Mouse (Mus musculus): ENCODE measurements around the gene Phkb.
A peak's percentile ranks its signal among the peaks of the same experiment; 100 is the strongest.

The Phkb gene

GRCm38 (mm10) chr8:85944820-85945219, 104.1 kb downstream of the Phkb start:
- no peak for DNase-seq

GRCm38 (mm10) chr8:85958391-85958790, 117.6 kb downstream of the Phkb start:
- no peak for DNase-seq

GRCm38 (mm10) chr8:85959880-85960279, 119.1 kb downstream of the Phkb start:
- no peak for DNase-seq

- DNase-seq = peak in 1 of 2 experiments; percentile 11
These were observed 136.9 kb downstream of the Phkb start for GRCm38 (mm10) chr8:85977588-85978077.

- no peak for DNase-seq
These were observed 152.2 kb downstream of the Phkb start for GRCm38 (mm10) chr8:85992911-85993310.

GRCm38 (mm10) chr8:85993661-85994060, 152.9 kb downstream of the Phkb start:
- no peak for DNase-seq

GRCm38 (mm10) chr8:85995971-85996370, 155.2 kb downstream of the Phkb start:
- DNase-seq = no peak

- DNase-seq = no peak
These were observed 165.7 kb downstream of the Phkb start for GRCm38 (mm10) chr8:86006485-86006884.

GRCm38 (mm10) chr8:86016806-86017205, 176.0 kb downstream of the Phkb start:
- DNase-seq = peak in 1 of 2 experiments; percentile 65

GRCm38 (mm10) chr8:86028646-86029312, 188.0 kb downstream of the Phkb start:
- DNase-seq = peak; percentile 79

- DNase-seq = peak; percentile 47 to 62
These were observed 188.7 kb downstream of the Phkb start for GRCm38 (mm10) chr8:86029451-86029850.

GRCm38 (mm10) chr8:86034662-86035365, 194.1 kb downstream of the Phkb start:
- no peak for DNase-seq

GRCm38 (mm10) chr8:86035371-86035770, 194.6 kb downstream of the Phkb start:
- no peak for DNase-seq

- DNase-seq = peak; percentile 81 to 87
These were observed 197.7 kb downstream of the Phkb start for GRCm38 (mm10) chr8:86038462-86038861.

- DNase-seq = no peak
These were observed 201.3 kb downstream of the Phkb start for GRCm38 (mm10) chr8:86042049-86042448.

- DNase-seq = no peak
These were observed 210.1 kb downstream of the Phkb start for GRCm38 (mm10) chr8:86050882-86051281.

GRCm38 (mm10) chr8:86052003-86052402, 211.2 kb downstream of the Phkb start:
- DNase-seq = no peak

GRCm38 (mm10) chr8:86058618-86059017, 217.9 kb downstream of the Phkb start:
- DNase-seq = no peak

- no peak for DNase-seq
These were observed 218.4 kb downstream of the Phkb start for GRCm38 (mm10) chr8:86059130-86059529.

GRCm38 (mm10) chr8:86063411-86063810, 222.7 kb downstream of the Phkb start:
- peak; percentile 68 to 69 for DNase-seq

- no peak for DNase-seq
These were observed 238.7 kb downstream of the Phkb start for GRCm38 (mm10) chr8:86079433-86079832.

- peak; percentile 29 to 61 for DNase-seq
These were observed 242.6 kb downstream of the Phkb start for GRCm38 (mm10) chr8:86083346-86083745.

- peak in 1 of 2 experiments; percentile 32 for DNase-seq
These were observed 246.0 kb downstream of the Phkb start for GRCm38 (mm10) chr8:86086791-86087190.

- DNase-seq = no peak
These were observed 246.7 kb downstream of the Phkb start for GRCm38 (mm10) chr8:86087468-86087867.

Data from cerebellum, postnatal 25 days (tissue).